Mouse (Mus musculus) retina, postnatal 7 days (tissue): ENCODE data around the gene Abcc9.

Experiments used
- DNase-seq: peaks from one replicate; pipeline ENCODE4 v3.0.0-alpha.2; 2012; ENCODE audit warnings: low read depth, low spot score

Abcc9 gene

GRCm38 (mm10) chr6:142701652-142702637 is at the start of gene Abcc9:
TSS of gene Abcc9 (minus strand) at chr6:142702315.
- no peak for DNase-seq

- no peak for DNase-seq
These were observed 49.2 kb upstream of the Abcc9 start for GRCm38 (mm10) chr6:142751365-142751764.

GRCm38 (mm10) chr6:142748057-142748708 is 46.1 kb upstream of the Abcc9 start:
- no peak for DNase-seq

GRCm38 (mm10) chr6:142747165-142747564 is 45.0 kb upstream of the Abcc9 start:
- DNase-seq: no peak

- no peak for DNase-seq
These were observed 44.6 kb upstream of the Abcc9 start for GRCm38 (mm10) chr6:142746765-142747164.

- DNase-seq: no peak
These were observed 43.4 kb upstream of the Abcc9 start for GRCm38 (mm10) chr6:142745484-142745883.

GRCm38 (mm10) chr6:142743193-142743592 is 41.1 kb upstream of the Abcc9 start:
- DNase-seq: no peak

- DNase-seq: no peak
These were observed 39.6 kb upstream of the Abcc9 start for GRCm38 (mm10) chr6:142741763-142742162.

- DNase-seq: no peak
These were observed 36.5 kb upstream of the Abcc9 start for GRCm38 (mm10) chr6:142738637-142739036.

GRCm38 (mm10) chr6:142738225-142738624 is 36.1 kb upstream of the Abcc9 start:
- no peak for DNase-seq

GRCm38 (mm10) chr6:142735302-142736005 is 33.3 kb upstream of the Abcc9 start:
- peak; percentile 38 for DNase-seq

- no peak for DNase-seq
These were observed 30.6 kb upstream of the Abcc9 start for GRCm38 (mm10) chr6:142732567-142733290.

GRCm38 (mm10) chr6:142726032-142726431 is 23.9 kb upstream of the Abcc9 start:
- DNase-seq: no peak

- no peak for DNase-seq
These were observed 19.6 kb upstream of the Abcc9 start for GRCm38 (mm10) chr6:142721731-142722130.

- no peak for DNase-seq
These were observed 18.5 kb upstream of the Abcc9 start for GRCm38 (mm10) chr6:142720641-142721040.

GRCm38 (mm10) chr6:142718167-142718566 is 16.1 kb upstream of the Abcc9 start:
- no peak for DNase-seq

GRCm38 (mm10) chr6:142717186-142717585 is 15.1 kb upstream of the Abcc9 start:
- no peak for DNase-seq

- no peak for DNase-seq
These were observed 12.9 kb upstream of the Abcc9 start for GRCm38 (mm10) chr6:142715026-142715425.

GRCm38 (mm10) chr6:142711106-142711505 is 9.0 kb upstream of the Abcc9 start:
- no peak for DNase-seq

GRCm38 (mm10) chr6:142710690-142711089 is 8.6 kb upstream of the Abcc9 start:
- DNase-seq: no peak

GRCm38 (mm10) chr6:142708369-142708768 is 6.3 kb upstream of the Abcc9 start:
- no peak for DNase-seq
